Mouse (Mus musculus) spleen, postnatal 10 days (tissue): ENCODE results near the gene Rnf135.
"Not testable (repeated sequence)": the region's sequence is repeated elsewhere in the genome, so short reads cannot be mapped to it uniquely, and the experiment has no call there.

ENCODE experiments used
- DNase-seq, 2 experiments: peaks; one replicate each; pipeline ENCODE4 v3.0.0; 2021 to 2022; ENCODE audit warnings: low spot score in 2 of 2

Rnf135 gene

GRCm38 (mm10) chr11:80202296-80202695 lies 18.6 kb downstream of the Rnf135 start:
- no peak for DNase-seq

- no peak for DNase-seq
These were observed 20.4 kb downstream of the Rnf135 start for GRCm38 (mm10) chr11:80204037-80204436.

- DNase-seq: no peak
These were observed 21.3 kb downstream of the Rnf135 start for GRCm38 (mm10) chr11:80204941-80205340.

GRCm38 (mm10) chr11:80208465-80208859 lies 24.8 kb downstream of the Rnf135 start:
- no peak for DNase-seq

- DNase-seq: peak; percentile 97 to 98
These were observed 25.5 kb downstream of the Rnf135 start, which contains the start of gene Rhot1 for GRCm38 (mm10) chr11:80208860-80209800. Gene Rhot1, plus strand, starts transcription at chr11:80209019.

GRCm38 (mm10) chr11:80210321-80210720 lies 26.7 kb downstream of the Rnf135 start:
- no peak for DNase-seq

- no peak for DNase-seq
These were observed 28.6 kb downstream of the Rnf135 start for GRCm38 (mm10) chr11:80212282-80212681.

GRCm38 (mm10) chr11:80215291-80215690 lies 31.6 kb downstream of the Rnf135 start:
- no peak for DNase-seq

- no peak for DNase-seq
These were observed 35.1 kb downstream of the Rnf135 start for GRCm38 (mm10) chr11:80218657-80219293.

GRCm38 (mm10) chr11:80230066-80230465 lies 46.4 kb downstream of the Rnf135 start:
- not testable (repeated sequence) for DNase-seq

GRCm38 (mm10) chr11:80237278-80237677 lies 53.6 kb downstream of the Rnf135 start:
- no peak for DNase-seq

- no peak for DNase-seq
These were observed 54.7 kb downstream of the Rnf135 start for GRCm38 (mm10) chr11:80238306-80238705.

- no peak for DNase-seq
These were observed 63.4 kb downstream of the Rnf135 start for GRCm38 (mm10) chr11:80247026-80247425.

- no peak for DNase-seq
These were observed 64.9 kb downstream of the Rnf135 start for GRCm38 (mm10) chr11:80248531-80248930.
